Mouse (Mus musculus): ENCODE measurements around the gene Pdlim7.

DNA sequence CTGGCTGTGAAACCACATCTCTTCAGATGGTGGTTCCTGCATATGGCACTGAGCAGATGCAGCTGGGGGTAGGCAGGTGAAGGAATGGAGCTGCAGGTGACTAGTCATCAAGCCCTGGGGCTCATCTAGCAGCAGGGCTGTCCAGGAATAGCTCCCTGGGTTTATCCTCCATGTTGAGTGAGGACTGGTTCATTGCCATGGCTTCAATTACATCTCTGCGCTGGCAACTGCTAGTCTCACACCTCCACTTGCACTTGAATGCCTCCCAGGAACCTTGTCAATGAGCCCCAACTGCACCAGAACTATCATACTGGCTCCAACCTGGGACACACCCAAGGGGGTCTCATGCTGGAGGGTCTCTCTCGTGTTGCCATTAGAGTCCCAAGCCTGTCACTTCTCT is 34.4 kb upstream of the Pdlim7 start:
- no peak for TF ChIP-seq GATA1 (IDR thresholded peaks at IDR 0.05; ENCODE audit: low read length)
- no peak for TF ChIP-seq TAL1 (IDR thresholded peaks at IDR 0.05; ENCODE audit: low read length)

Data from erythroblast, embryonic 14.5 days (primary cell).